Mouse (Mus musculus): ENCODE measurements around the gene Suox. TPM values are rescaled to one million over a fixed set of nuclear protein-coding genes. Genes with fewer than 3 reads are reported as not detected.

Gene Suox
- polyA plus RNA-seq, 1 experiment from 2014 or later, result 9.3 TPM

DNA sequence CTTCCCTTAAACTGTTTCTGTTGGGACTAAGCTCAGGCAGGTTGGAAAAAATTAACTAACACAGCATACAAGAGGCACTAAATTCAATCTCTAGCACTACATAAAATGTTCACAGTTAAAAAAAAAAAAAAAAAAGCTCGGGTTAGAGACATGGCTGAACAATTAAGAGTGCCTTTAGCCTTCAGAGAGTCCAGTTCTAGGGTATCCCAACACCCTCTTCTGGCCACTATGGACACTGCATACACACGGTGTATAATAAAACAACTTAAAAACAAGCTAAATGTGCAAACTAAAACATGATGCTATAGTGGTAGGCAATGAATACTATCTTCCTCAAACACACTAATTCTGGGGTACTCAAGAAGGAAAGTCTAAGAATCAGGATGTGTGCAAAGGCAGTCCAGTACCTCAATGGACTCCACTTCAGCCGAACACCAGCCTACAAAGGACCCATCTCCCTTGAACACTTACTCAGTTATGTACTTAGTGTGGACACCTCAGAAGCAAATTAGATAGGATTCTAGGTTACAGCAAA lies 51.8 kb downstream of the Suox start:
- Histone ChIP-seq H3K27me3 (no peaks in the 10 kb centered on the region), H3K4me3 (no peak overlapping the region), H3K4me1 (peaks cover 9% of the 10 kb centered on the region), H3K36me3 (ENCODE audit: poor library complexity, severe bottlenecking) (peaks cover 34% of the 10 kb centered on the region), H3K27ac (no peak overlapping the region), H3K9me3 (replicated peaks) (no peaks in the 10 kb centered on the region), H3K4me2 (no peak overlapping the region), H3K9ac (no peak overlapping the region)
- 81% methylated on average over 3 of the region's 3 CpGs for WGBS
- ATAC-seq, result no peak

DNA sequence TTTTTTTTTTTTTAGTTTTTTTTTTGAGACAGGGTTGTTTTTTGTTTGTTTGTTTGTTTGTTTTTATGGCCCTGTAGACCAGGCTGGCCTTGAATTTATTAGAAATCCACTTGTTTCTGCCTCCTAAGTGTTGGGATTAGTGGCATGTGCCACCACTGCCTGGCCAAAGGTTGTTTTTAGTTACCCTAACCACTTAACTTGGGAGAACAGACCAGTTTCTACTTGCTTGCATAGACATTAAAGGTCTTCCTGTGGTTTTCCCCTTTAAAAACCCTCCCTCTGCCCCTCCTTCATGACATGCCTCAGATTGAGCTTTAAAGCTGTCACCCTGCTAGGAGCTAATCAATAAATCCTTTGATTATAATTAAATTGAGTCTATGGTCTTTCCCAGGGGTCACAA lies 53.6 kb downstream of the Suox start:
- Histone ChIP-seq H3K27me3 (no peaks in the 10 kb centered on the region), H3K36me3 (ENCODE audit: poor library complexity, severe bottlenecking) (peaks cover 32% of the 10 kb centered on the region), H3K9me3 (replicated peaks) (no peaks in the 10 kb centered on the region), H3K27ac (no peak overlapping the region), H3K4me2 (no peak overlapping the region), H3K9ac (no peak overlapping the region), H3K4me3 (no peak overlapping the region), H3K4me1 (peaks cover 5% of the 10 kb centered on the region)
- no peak for ATAC-seq

Other genes with a start within 250 kb of the Suox start
- 166 and 168 TPM in 2 replicates for gene Smarcc2, start 214.8 kb downstream of the Suox start, polyA plus RNA-seq (2015; fragmentation: Nextera tagmentation; extraction: Ambion mirVana)
- 740 and 741 TPM in 2 replicates for gene Myl6, start 179.9 kb downstream of the Suox start, polyA plus RNA-seq (2015; fragmentation: Nextera tagmentation; extraction: Ambion mirVana)
- gene Myl6b, start 175.4 kb downstream of the Suox start, polyA plus RNA-seq (2015; fragmentation: Nextera tagmentation; extraction: Ambion mirVana), result 4.1 TPM in 2 replicates
- 7.0 and 7.7 TPM in 2 replicates for gene Esyt1, start 148.2 kb downstream of the Suox start, polyA plus RNA-seq (2015; fragmentation: Nextera tagmentation; extraction: Ambion mirVana)
- gene Zc3h10, start 126.3 kb downstream of the Suox start, polyA plus RNA-seq (2015; fragmentation: Nextera tagmentation; extraction: Ambion mirVana), result 18.3 and 19.4 TPM in 2 replicates
- gene Rpl41, start 124.8 kb downstream of the Suox start, polyA plus RNA-seq (2015; fragmentation: Nextera tagmentation; extraction: Ambion mirVana), result 2,951 and 3,131 TPM in 2 replicates
- 173 and 186 TPM in 2 replicates for gene Pa2g4, start 108.1 kb downstream of the Suox start, polyA plus RNA-seq (2015; fragmentation: Nextera tagmentation; extraction: Ambion mirVana)
- 0.12 and 0.28 TPM in 2 replicates for gene Erbb3, start 84.4 kb downstream of the Suox start, polyA plus RNA-seq (2015; fragmentation: Nextera tagmentation; extraction: Ambion mirVana)
- gene Rps26, start 47.3 kb downstream of the Suox start, polyA plus RNA-seq (2015; fragmentation: Nextera tagmentation; extraction: Ambion mirVana), result 531 and 638 TPM in 2 replicates
- 7.3 and 8.1 TPM in 2 replicates for gene Ikzf4, start 28.1 kb downstream of the Suox start, polyA plus RNA-seq (2015; fragmentation: Nextera tagmentation; extraction: Ambion mirVana)
- 88.3 and 93.1 TPM in 2 replicates for gene Rab5b, start 22.2 kb upstream of the Suox start, polyA plus RNA-seq (2015; fragmentation: Nextera tagmentation; extraction: Ambion mirVana)
- gene Pmel, start 30.1 kb upstream of the Suox start, polyA plus RNA-seq (2015; fragmentation: Nextera tagmentation; extraction: Ambion mirVana), result 0.17 and 0.21 TPM in 2 replicates
- gene Cdk2, start 31.0 kb upstream of the Suox start, polyA plus RNA-seq (2015; fragmentation: Nextera tagmentation; extraction: Ambion mirVana), result 69.9 and 73.7 TPM in 2 replicates
- 3.0 and 3.6 TPM in 2 replicates for gene Dgka, start 70.8 kb upstream of the Suox start, polyA plus RNA-seq (2015; fragmentation: Nextera tagmentation; extraction: Ambion mirVana)
- gene Pym1, start 73.8 kb upstream of the Suox start, polyA plus RNA-seq (2015; fragmentation: Nextera tagmentation; extraction: Ambion mirVana), result 49.6 and 50.2 TPM in 2 replicates
- gene Mmp19, start 116.8 kb upstream of the Suox start, polyA plus RNA-seq (2015; fragmentation: Nextera tagmentation; extraction: Ambion mirVana), result 0.35 and 0.38 TPM in 2 replicates
- 52.2 and 55.9 TPM in 2 replicates for gene Dnajc14, start 130.0 kb upstream of the Suox start, polyA plus RNA-seq (2015; fragmentation: Nextera tagmentation; extraction: Ambion mirVana)
- 14.9 and 16.3 TPM in 2 replicates for gene Tmem198b, start 130.3 kb upstream of the Suox start, polyA plus RNA-seq (2015; fragmentation: Nextera tagmentation; extraction: Ambion mirVana)
- gene Sarnp, start 143.3 kb upstream of the Suox start, polyA plus RNA-seq (2015; fragmentation: Nextera tagmentation; extraction: Ambion mirVana), result 244 and 278 TPM in 2 replicates
- gene Ormdl2, start 147.6 kb upstream of the Suox start, polyA plus RNA-seq (2015; fragmentation: Nextera tagmentation; extraction: Ambion mirVana), result 46.5 and 51.1 TPM in 2 replicates
- gene Gdf11, start 217.6 kb upstream of the Suox start, polyA plus RNA-seq (2015; fragmentation: Nextera tagmentation; extraction: Ambion mirVana), result 8.9 and 9.0 TPM in 2 replicates
- 127 and 130 TPM in 2 replicates for gene Cd63, start 226.9 kb upstream of the Suox start, polyA plus RNA-seq (2015; fragmentation: Nextera tagmentation; extraction: Ambion mirVana)
- gene Rdh5, start 248.8 kb upstream of the Suox start, polyA plus RNA-seq (2015; fragmentation: Nextera tagmentation; extraction: Ambion mirVana), result 10.7 and 16.0 TPM in 2 replicates
- gene Bloc1s1, start 250.0 kb upstream of the Suox start, polyA plus RNA-seq (2015; fragmentation: Nextera tagmentation; extraction: Ambion mirVana), result 241 and 243 TPM in 2 replicates

All from forebrain, embryonic 13.5 days (tissue).